In genomic region chr3:42110976-42111847, GRCm38 (mm10) we compare ENCODE assay signal across 8 mouse cellular contexts.
DNase-seq lines count a peak whose midpoint lies in the region; TF ChIP-seq lines count a peak whose summit lies in the region.

No protein-coding gene starts in this region.

- in situ Hi-C loops in CH12.LX (cut with MboI; ENCODE audit: low pct_ligation_motif_present, low pct_unique_long_range_greater_than_20kb, low sequenced_read_pairs) = no loop called here

- H3K4me2 ChIP-seq in CH12.LX (ENCODE audit: insufficient read depth, low read depth, poor library complexity, severe bottlenecking) = peak overlapping the region; percentile 75

- H3K4me3 ChIP-seq in CH12.LX (replicated peaks in 1 of 3; ENCODE audit: low read depth in 2 of 3, low read length in 2 of 3, poor library complexity in 1 of 3) = peak overlapping the region in 2 of 3 experiments; percentile 14
- no peak overlapping the region for H3K4me3 ChIP-seq in hindbrain, embryonic 10.5 days

- dilution Hi-C loops in CH12.LX (cut with MboI; ENCODE audit: extremely low pct_ligation_motif_present, extremely low pct_unique_long_range_greater_than_20kb, low sequenced_read_pairs) = no loop called here

- no peak overlapping the region; the same call in 1 of the 2 replicates for H3K9ac ChIP-seq in CH12.LX (ENCODE audit: insufficient read depth, low read depth)

- TF ChIP-seq POLR2A in CH12.LX (IDR thresholded peaks at IDR 0.05; ENCODE audit: low read depth, low read length) = no peak

- H3K27ac ChIP-seq in CH12.LX (ENCODE audit: insufficient read depth, low read depth) = no peak overlapping the region
- H3K27ac ChIP-seq in hindbrain, embryonic 10.5 days = no peak overlapping the region

- peak; percentile 80 for DNase-seq in CH12.LX (ENCODE audit: extremely low read depth)
- DNase-seq in brain, adult 2 months (ENCODE audit: low read depth, low spot score) = peak; percentile 91
- DNase-seq in fibroblast of lung, adult 2 months (ENCODE audit: low read depth) = peak; percentile 7
- peak; percentile 56 for DNase-seq in hindbrain, embryonic 10.5 days (ENCODE audit: low spot score)
- peak; percentile 48 to 58 for DNase-seq in layer of hippocampus, postnatal 25 days (ENCODE audit: extremely low spot score in 1 of 2, low spot score in 1 of 2)
- peak; percentile 23 to 29 for DNase-seq in lung, postnatal 4 days
- DNase-seq in right cerebral cortex, postnatal 4 days = peak; percentile 65
- DNase-seq in thymus, adult 18-20 months = no peak

- no peaks in the 10 kb centered on the region for H3K36me3 ChIP-seq in CH12.LX (replicated peaks in 1 of 2; ENCODE audit: control insufficient read depth in 1 of 2, insufficient read depth in 1 of 2, low read length in 1 of 2)
- H3K36me3 ChIP-seq in hindbrain, embryonic 10.5 days = no peaks in the 10 kb centered on the region

- no peaks in the 10 kb centered on the region for H3K27me3 ChIP-seq in CH12.LX (replicated peaks)
- H3K27me3 ChIP-seq in hindbrain, embryonic 10.5 days (ENCODE audit: insufficient read depth, poor library complexity, severe bottlenecking) = no peaks in the 10 kb centered on the region

- 40% methylated on average over 13 of the region's 13 CpGs for WGBS in hindbrain, embryonic 10.5 days

- peak; percentile 91 for TF ChIP-seq RAD21 in CH12.LX (IDR thresholded peaks at IDR 0.05; ENCODE audit: low read depth, low read length)

- H3K9me3 ChIP-seq in CH12.LX (replicated peaks; ENCODE audit: low read length) = no peaks in the 10 kb centered on the region
- no peaks in the 10 kb centered on the region for H3K9me3 ChIP-seq in hindbrain, embryonic 10.5 days

- no peaks in the 10 kb centered on the region for H3K79me2 ChIP-seq in CH12.LX (replicated peaks; ENCODE audit: control insufficient read depth, extremely low read depth, insufficient read depth, poor library complexity, severe bottlenecking)

- peaks cover 0 to 6% of the 10 kb centered on the region in 2 experiments; a peak in 2 of 4 replicates for H3K4me1 ChIP-seq in CH12.LX (ENCODE audit: control insufficient read depth in 1 of 2, insufficient read depth in 2 of 2)
- H3K4me1 ChIP-seq in hindbrain, embryonic 10.5 days (replicated peaks) = no peaks in the 10 kb centered on the region

- peak; percentile 65 to 80 for TF ChIP-seq CTCF in CH12.LX (conservative IDR thresholded peaks at IDR 0.05 in 1 of 2, IDR thresholded peaks at IDR 0.05 in 1 of 2; ENCODE audit: low read depth in 2 of 2, low read length in 2 of 2)

- TF ChIP-seq EP300 in CH12.LX (IDR thresholded peaks at IDR 0.05; ENCODE audit: low read length) = no peak

TF ChIP-seq in CH12.LX, 34 proteins besides CTCF, POLR2A, EP300 and RAD21:
- TF ChIP-seq SMC3 (IDR thresholded peaks at IDR 0.05; ENCODE audit: low read depth, low read length) (peak; percentile 72), TCF12 (IDR thresholded peaks at IDR 0.05; ENCODE audit: low read depth, low read length) (no peak), GABPA (IDR thresholded peaks at IDR 0.05; ENCODE audit: insufficient replicate concordance, low read depth, low read length) (no peak), MXI1 (IDR thresholded peaks at IDR 0.05; ENCODE audit: low read depth, low read length) (no peak), HCFC1 (IDR thresholded peaks at IDR 0.05; ENCODE audit: low read depth, low read length) (no peak), ELF1 (IDR thresholded peaks at IDR 0.05; ENCODE audit: low read depth, low read length) (no peak), IRF4 (IDR thresholded peaks at IDR 0.05; ENCODE audit: low read depth, low read length) (peak; percentile 31; the same call in 1 of the 2 replicates)
TF ChIP-seq in CH12.LX: peak in this region for 2.

Comparison
In these comparisons a context has a peak if more than half of its experiments do, and no peak if none do; other contexts are left out.
1. DNase-seq: peak in CH12.LX (single experiment), brain, adult 2 months (single experiment), fibroblast of lung, adult 2 months (single experiment), hindbrain, embryonic 10.5 days (single experiment), layer of hippocampus, postnatal 25 days (2 of 2), lung, postnatal 4 days (2 of 2) and right cerebral cortex, postnatal 4 days (single experiment); none in thymus, adult 18-20 months (0 of 2).